Mouse (Mus musculus) forebrain, embryonic 15.5 days (tissue): ENCODE data around the gene Ankrd17. TPM values are rescaled to one million over a fixed set of nuclear protein-coding genes. Genes with fewer than 3 reads are reported as not detected.

Source experiments
- ATAC-seq: fragments of 200-750 bp; cut with Nextera tagmentation; replicated peaks from 2 replicates; pipeline ENCODE4 v1.8.0; 2017; ENCODE audit warnings: mild to moderate bottlenecking, moderate TSS enrichment, moderate library complexity
- H3K27ac ChIP-seq: fragments of 300-500 bp; sonication (generic); replicated peaks from 2 replicates; pipeline ENCODE4 v1.5.1; 2015; ENCODE audit warnings: mild to moderate bottlenecking, inconsistent platforms
- H3K27me3 ChIP-seq: fragments of 300-500 bp; sonication (generic); 2 replicates; pipeline ENCODE4 v1.6.1; 2015; ENCODE audit warnings: inconsistent platforms
- H3K36me3 ChIP-seq: fragments of 300-500 bp; sonication (generic); 2 replicates; pipeline ENCODE4 v1.6.1; 2015; ENCODE audit warnings: mild to moderate bottlenecking, inconsistent platforms
- H3K4me1 ChIP-seq: fragments of 300-500 bp; sonication (generic); 2 replicates; pipeline ENCODE4 v1.6.1; 2015; ENCODE audit warnings: inconsistent platforms
- H3K4me2 ChIP-seq: fragments of 300-500 bp; sonication (generic); replicated peaks from 2 replicates; pipeline ENCODE4 v1.6.1; 2015; ENCODE audit warnings: mild to moderate bottlenecking, inconsistent platforms
- H3K4me3 ChIP-seq: fragments of 300-500 bp; sonication (generic); 2 replicates; pipeline ENCODE4 v1.5.1; 2015; ENCODE audit warnings: mild to moderate bottlenecking, inconsistent platforms
- H3K9ac ChIP-seq: fragments of 300-500 bp; sonication (generic); replicated peaks from 2 replicates; pipeline ENCODE4 v1.6.1; 2015; ENCODE audit warnings: mild to moderate bottlenecking, inconsistent platforms
- H3K9me3 ChIP-seq: fragments of 300-500 bp; sonication (generic); 2 replicates; pipeline ENCODE4 v1.6.1; 2016; ENCODE audit warnings: inconsistent platforms
- WGBS: fragments of 180-500 bp; shearing (Covaris S2); methylation state at CpG from one replicate; pipeline ENCODE4 v1.1.7; 2015; ENCODE audit warnings: mixed read lengths; 5-methylcytosine and 5-hydroxymethylcytosine counted together
- polyA plus RNA-seq: library from polyadenylated mRNA; unstranded; fragments of >200 nt; fragmentation: Nextera tagmentation; extraction: Ambion mirVana; gene quantifications from 2 replicates; pipeline ENCODE4 v1.2.1, GENCODE M21; 2015

Ankrd17 gene
- polyA plus RNA-seq, 1 experiment from 2014 or later: 30.2 TPM

DNA sequence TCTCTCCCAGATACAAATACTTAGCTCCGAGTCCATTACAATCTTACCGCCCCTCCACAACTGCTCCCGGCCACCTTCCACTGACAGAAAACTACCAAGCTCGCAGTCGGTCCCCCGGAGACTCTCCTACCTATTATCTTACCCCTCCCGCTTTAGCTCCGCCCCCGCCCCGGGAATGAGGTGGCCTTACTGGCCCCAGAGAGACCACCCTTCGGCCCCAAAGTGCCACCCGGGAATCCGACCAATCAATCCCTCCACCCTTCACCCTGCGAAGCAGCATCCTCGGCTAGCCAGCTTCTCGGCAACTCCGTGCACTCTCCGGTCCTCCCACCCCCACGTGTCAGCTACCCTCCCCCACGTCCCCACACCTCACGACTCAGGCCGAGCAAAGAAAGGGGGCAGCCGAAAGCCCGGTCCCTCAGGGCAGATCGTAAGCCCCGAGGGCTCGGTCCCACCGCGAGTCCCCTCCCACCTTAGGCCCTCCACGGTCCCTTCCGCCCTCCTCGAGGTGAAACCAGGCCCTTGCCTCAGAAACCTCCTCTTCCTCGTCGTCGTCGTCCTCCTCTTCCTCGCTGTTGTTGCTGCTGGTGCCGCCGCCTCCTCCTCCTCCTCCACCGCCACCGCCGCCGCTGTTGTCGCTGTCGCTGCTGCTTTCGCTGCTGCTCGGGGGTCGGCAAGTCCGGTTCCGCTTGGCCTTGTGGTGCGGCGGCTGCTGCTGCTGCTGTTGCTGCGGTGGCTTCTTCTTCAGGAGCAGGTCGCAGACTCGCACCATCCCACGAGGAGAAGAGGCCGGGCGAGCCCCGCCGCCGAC is 1.0 kb downstream of the Ankrd17 start:
- under 1% methylated on average over 51 of the region's 61 CpGs for WGBS
- peak overlapping the region; percentile 99 for H3K9ac ChIP-seq
- peaks cover 36% of the 10 kb centered on the region for H3K4me1 ChIP-seq
- no peaks in the 10 kb centered on the region for H3K27me3 ChIP-seq
- peak overlapping the region; percentile 87 for H3K4me3 ChIP-seq
- peak overlapping the region; percentile 66 for H3K4me2 ChIP-seq
- no peaks in the 10 kb centered on the region for H3K9me3 ChIP-seq
- H3K27ac ChIP-seq: peak overlapping the region; percentile 100
- no peaks in the 10 kb centered on the region for H3K36me3 ChIP-seq
- peak; percentile 39 for ATAC-seq

- H3K4me3 ChIP-seq: peak overlapping the region; percentile 87
- no peak for ATAC-seq
- peak overlapping the region; percentile 99 for H3K9ac ChIP-seq
- no peaks in the 10 kb centered on the region for H3K27me3 ChIP-seq
- peak overlapping the region; percentile 66 for H3K4me2 ChIP-seq
- WGBS: 3% methylated on average over 6 of the region's 6 CpGs
- H3K36me3 ChIP-seq: no peaks in the 10 kb centered on the region; the same call in 1 of the 2 replicates
- no peaks in the 10 kb centered on the region for H3K9me3 ChIP-seq
- H3K27ac ChIP-seq: peak overlapping the region; percentile 100; the same call in 1 of the 2 replicates
- H3K4me1 ChIP-seq: peaks cover 36% of the 10 kb centered on the region
Observed at GRCm38 (mm10) chr5:90364526-90364925, 1.9 kb downstream of the Ankrd17 start.

GRCm38 (mm10) chr5:90355824-90356223 is 10.6 kb downstream of the Ankrd17 start:
- Histone ChIP-seq H3K27ac (no peak overlapping the region), H3K4me2 (no peak overlapping the region), H3K9me3 (no peaks in the 10 kb centered on the region), H3K4me1 (no peaks in the 10 kb centered on the region), H3K27me3 (no peaks in the 10 kb centered on the region), H3K4me3 (no peak overlapping the region), H3K36me3 (peaks cover 4% of the 10 kb centered on the region; the same call in 1 of the 2 replicates), H3K9ac (no peak overlapping the region)
- no peak for ATAC-seq
- 93% methylated on average over 3 of the region's 3 CpGs for WGBS

- ATAC-seq: no peak
- WGBS: 91% methylated on average over 4 of the region's 4 CpGs
- no peaks in the 10 kb centered on the region for H3K9me3 ChIP-seq
- no peak overlapping the region for H3K27ac ChIP-seq
- H3K4me1 ChIP-seq: no peaks in the 10 kb centered on the region
- no peak overlapping the region for H3K4me2 ChIP-seq
- no peak overlapping the region for H3K4me3 ChIP-seq
- H3K36me3 ChIP-seq: peaks cover 4% of the 10 kb centered on the region; the same call in 1 of the 2 replicates
- no peaks in the 10 kb centered on the region for H3K27me3 ChIP-seq
- H3K9ac ChIP-seq: no peak overlapping the region
Observed at GRCm38 (mm10) chr5:90353552-90354317, 12.6 kb downstream of the Ankrd17 start.

- Histone ChIP-seq H3K27me3 (no peaks in the 10 kb centered on the region), H3K4me1 (no peaks in the 10 kb centered on the region), H3K9ac (no peak overlapping the region), H3K27ac (no peak overlapping the region), H3K4me3 (no peak overlapping the region), H3K9me3 (no peaks in the 10 kb centered on the region), H3K4me2 (no peak overlapping the region), H3K36me3 (no peaks in the 10 kb centered on the region)
- no peak for ATAC-seq
- WGBS: 94% methylated on average over 3 of the region's 3 CpGs
Observed at GRCm38 (mm10) chr5:90346877-90347276, 19.5 kb downstream of the Ankrd17 start.

- Histone ChIP-seq H3K27ac (no peak overlapping the region), H3K36me3 (no peaks in the 10 kb centered on the region), H3K27me3 (no peaks in the 10 kb centered on the region), H3K4me3 (no peak overlapping the region), H3K9ac (no peak overlapping the region), H3K4me2 (no peak overlapping the region), H3K9me3 (no peaks in the 10 kb centered on the region), H3K4me1 (peaks cover 26% of the 10 kb centered on the region)
- WGBS: 71% methylated on average over 4 of the region's 4 CpGs
- no peak for ATAC-seq
Observed at GRCm38 (mm10) chr5:90340847-90341246, 25.5 kb downstream of the Ankrd17 start.

DNA sequence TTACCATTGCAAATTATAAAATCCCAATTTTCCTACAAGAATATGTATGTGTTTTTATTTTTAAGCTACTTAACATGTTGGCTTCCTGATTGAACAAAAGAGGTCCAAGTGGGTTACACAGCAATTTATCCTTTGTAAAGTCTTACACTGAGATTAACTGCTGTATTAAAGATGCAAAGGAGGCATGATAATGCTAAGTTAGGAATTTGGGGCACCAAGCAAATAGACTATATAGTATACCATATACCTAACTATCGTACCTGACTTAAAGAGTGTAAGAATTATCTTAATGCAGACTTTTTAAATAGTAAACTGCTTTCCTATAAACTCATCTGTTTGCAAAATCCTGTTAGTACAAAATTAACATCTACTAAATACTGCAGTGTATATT is 26.4 kb downstream of the Ankrd17 start:
- Histone ChIP-seq H3K4me3 (peak overlapping the region; percentile 42), H3K9ac (0 out of 2 replicates have a peak overlapping the region, but pooled peaks have one; percentile 47), H3K36me3 (no peaks in the 10 kb centered on the region), H3K27me3 (no peaks in the 10 kb centered on the region), H3K27ac (peak overlapping the region; percentile 80), H3K4me1 (peaks cover 26% of the 10 kb centered on the region), H3K9me3 (no peaks in the 10 kb centered on the region), H3K4me2 (peak overlapping the region; percentile 50)
- WGBS: 83% methylated on average over 1 of the region's 1 CpGs
- peak; percentile 37; the same call in 1 of the 2 replicates for ATAC-seq

DNA sequence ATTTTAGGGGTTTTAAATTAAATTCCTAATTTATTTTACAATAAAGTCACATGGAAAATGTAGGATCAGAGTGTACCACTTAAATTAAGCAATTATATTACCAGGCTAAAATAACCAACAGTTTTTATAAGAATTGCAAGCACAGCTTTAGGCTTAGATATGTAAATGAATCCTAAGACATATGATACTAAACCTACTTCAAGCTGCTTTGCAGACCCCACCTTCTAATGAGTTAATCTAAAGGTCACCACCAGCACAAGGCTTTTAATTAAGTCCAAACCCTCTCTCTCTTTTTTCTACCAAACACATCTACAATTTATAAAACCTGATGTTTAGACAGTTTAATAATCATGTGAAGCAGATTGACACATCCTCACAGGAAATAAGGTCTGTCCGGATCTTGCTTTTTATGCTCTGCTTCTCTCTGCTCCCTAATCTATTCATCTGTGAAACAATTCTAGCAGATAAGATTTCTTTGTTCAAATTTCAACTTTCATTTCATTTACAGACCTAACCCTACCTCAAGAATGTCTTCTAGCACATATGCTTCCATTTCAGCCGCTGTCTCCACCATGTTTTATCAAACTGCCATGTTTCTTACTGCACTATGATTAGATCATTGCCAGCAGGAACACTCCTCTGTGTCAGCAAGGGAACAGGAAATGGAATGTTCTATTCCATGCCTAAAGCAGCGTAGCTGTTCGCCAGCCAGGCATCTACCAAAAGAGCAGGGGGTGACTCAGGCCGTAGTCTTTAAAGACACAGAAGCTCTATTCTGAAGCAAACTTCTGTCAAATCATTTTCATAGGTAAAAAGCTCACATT is 27.0 kb downstream of the Ankrd17 start:
- H3K9me3 ChIP-seq: no peaks in the 10 kb centered on the region
- peak overlapping the region; percentile 47 for H3K9ac ChIP-seq
- H3K36me3 ChIP-seq: no peaks in the 10 kb centered on the region
- peak overlapping the region; percentile 50 for H3K4me2 ChIP-seq
- WGBS: 7% methylated on average over 5 of the region's 5 CpGs
- peaks cover 26% of the 10 kb centered on the region for H3K4me1 ChIP-seq
- peak overlapping the region; percentile 42 for H3K4me3 ChIP-seq
- H3K27me3 ChIP-seq: no peaks in the 10 kb centered on the region
- peak overlapping the region; percentile 80 for H3K27ac ChIP-seq
- ATAC-seq: peak; percentile 97

DNA sequence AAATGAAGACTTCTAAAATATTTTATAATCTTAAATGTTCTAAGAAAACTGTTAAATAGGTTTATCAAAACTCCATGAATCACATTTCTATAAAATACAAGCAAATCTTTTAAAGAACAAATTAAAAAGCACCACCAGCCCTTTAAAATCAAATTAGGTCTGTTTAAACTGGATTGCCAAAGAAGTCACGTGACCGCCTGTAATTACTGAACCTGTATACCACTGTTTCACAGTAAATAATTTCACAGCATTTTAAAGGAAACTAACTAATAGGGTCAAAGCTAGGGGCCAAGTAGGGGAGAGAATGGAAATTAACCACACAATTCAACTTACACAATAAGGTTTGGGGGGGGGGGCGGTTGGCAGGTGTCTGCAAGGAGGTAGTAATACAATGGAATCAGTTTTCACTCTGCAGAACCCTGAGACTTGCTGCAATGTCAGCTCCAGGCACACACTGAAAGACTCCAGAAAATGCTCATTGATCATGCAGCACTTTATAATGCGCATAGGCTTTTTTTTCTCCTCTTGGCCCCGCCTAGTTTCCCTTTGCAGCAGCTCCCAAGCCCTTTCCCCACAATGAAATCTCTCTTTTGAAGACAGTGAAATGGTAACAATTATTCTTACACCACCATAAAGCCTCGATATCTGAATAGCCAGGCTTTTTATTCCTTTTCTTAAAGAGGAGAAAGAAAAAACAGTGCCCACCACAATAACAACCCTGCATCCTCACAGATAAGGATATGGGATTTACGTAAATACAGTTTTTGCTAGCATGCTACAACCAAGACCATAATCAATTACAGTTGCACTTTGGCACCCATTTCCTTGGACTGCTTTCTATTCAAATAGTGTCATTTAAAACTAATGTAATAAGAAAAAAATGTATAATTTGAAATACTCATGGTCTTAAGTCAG is 27.9 kb downstream of the Ankrd17 start:
- peak; percentile 50 for ATAC-seq
- 9% methylated on average over 7 of the region's 7 CpGs for WGBS

GRCm38 (mm10) chr5:90332478-90332877 is 33.9 kb downstream of the Ankrd17 start:
- WGBS: 91% methylated on average over 2 of the region's 2 CpGs
- H3K9me3 ChIP-seq: no peaks in the 10 kb centered on the region
- H3K36me3 ChIP-seq: no peaks in the 10 kb centered on the region
- no peaks in the 10 kb centered on the region for H3K27me3 ChIP-seq
- ATAC-seq: no peak
- H3K27ac ChIP-seq: no peak overlapping the region
- H3K4me3 ChIP-seq: no peak overlapping the region
- no peaks in the 10 kb centered on the region for H3K4me1 ChIP-seq
- H3K4me2 ChIP-seq: no peak overlapping the region
- no peak overlapping the region for H3K9ac ChIP-seq

More for the DNA sequence above, 27.9 kb downstream of the Ankrd17 start:
- H3K4me2 ChIP-seq: peak overlapping the region; percentile 50
- peak overlapping the region; percentile 23 for H3K4me3 ChIP-seq
- peak overlapping the region; percentile 26 for H3K9ac ChIP-seq
- H3K4me1 ChIP-seq: peaks cover 26% of the 10 kb centered on the region
- no peaks in the 10 kb centered on the region for H3K27me3 ChIP-seq
- H3K27ac ChIP-seq: peak overlapping the region; percentile 54
- H3K9me3 ChIP-seq: no peaks in the 10 kb centered on the region
- H3K36me3 ChIP-seq: no peaks in the 10 kb centered on the region

- Histone ChIP-seq H3K4me3 (no peak overlapping the region), H3K27ac (no peak overlapping the region), H3K4me1 (no peaks in the 10 kb centered on the region), H3K27me3 (no peaks in the 10 kb centered on the region), H3K9ac (no peak overlapping the region), H3K4me2 (no peak overlapping the region), H3K9me3 (no peaks in the 10 kb centered on the region), H3K36me3 (no peaks in the 10 kb centered on the region)
- WGBS: 88% methylated on average over 1 of the region's 1 CpGs
- no peak for ATAC-seq
Observed at GRCm38 (mm10) chr5:90331071-90331470, 35.3 kb downstream of the Ankrd17 start.
